Mouse (Mus musculus) limb, embryonic 14.5 days (tissue): ENCODE data around the gene Prnd. TPM values are rescaled to one million over a fixed set of nuclear protein-coding genes. Genes with fewer than 3 reads are reported as not detected.

Source experiments
- ATAC-seq: fragments of 200-750 bp; cut with Nextera tagmentation; 2 replicates; pipeline ENCODE4 v1.8.0; 2017; ENCODE audit warnings: low read depth, moderate number of reproducible peaks, moderate TSS enrichment; ENCODE audit not compliant: low FRiP score
- DNase-seq: peaks from one replicate; pipeline ENCODE4 v3.0.0-alpha.2; 2015; ENCODE audit warnings: low spot score
- H3K27ac ChIP-seq: fragments of 300-500 bp; sonication (generic); replicated peaks from 2 replicates; pipeline ENCODE4 v1.5.1; 2014; ENCODE audit warnings: low read depth, mild to moderate bottlenecking, low read length, moderate library complexity, mixed read lengths
- H3K27me3 ChIP-seq: fragments of 300-500 bp; sonication (generic); 2 replicates; pipeline ENCODE4 v1.6.1; 2014; ENCODE audit warnings: low read length, mixed read lengths; ENCODE audit not compliant: control insufficient read depth, insufficient read depth
- H3K36me3 ChIP-seq: fragments of 300-500 bp; sonication (generic); 2 replicates; pipeline ENCODE4 v1.6.1; 2014; ENCODE audit warnings: mild to moderate bottlenecking, low read length, moderate library complexity, mixed read lengths; ENCODE audit not compliant: control insufficient read depth, insufficient read depth
- H3K4me1 ChIP-seq: fragments of 300-500 bp; sonication (generic); 2 replicates; pipeline ENCODE4 v1.6.1; 2014; ENCODE audit warnings: antibody characterized with exemption, low read length, mixed read lengths; ENCODE audit not compliant: control insufficient read depth, insufficient read depth
- H3K4me2 ChIP-seq: fragments of 300-500 bp; sonication (generic); replicated peaks from 2 replicates; pipeline ENCODE4 v1.6.1; 2014; ENCODE audit warnings: low read depth, mild to moderate bottlenecking, low read length, moderate library complexity; ENCODE audit not compliant: severe bottlenecking
- H3K4me3 ChIP-seq: fragments of 300-500 bp; sonication (generic); replicated peaks from 2 replicates; pipeline ENCODE4 v1.5.1; 2014; ENCODE audit warnings: low read length
- H3K9ac ChIP-seq: fragments of 300-500 bp; sonication (generic); 2 replicates; pipeline ENCODE4 v1.6.1; 2014; ENCODE audit warnings: mild to moderate bottlenecking, low read depth, low read length, moderate library complexity; ENCODE audit not compliant: severe bottlenecking
- H3K9me3 ChIP-seq: fragments of 300-500 bp; sonication (generic); 2 replicates; pipeline ENCODE4 v1.6.1; 2016; ENCODE audit warnings: low read length; ENCODE audit not compliant: control insufficient read depth
- POLR2A ChIP-seq: fragments of 200-500 bp; IDR thresholded peaks from 2 replicates; pipeline ENCODE4 v1.8.0; 2012; ENCODE audit warnings: inconsistent platforms, mild to moderate bottlenecking, moderate library complexity, borderline replicate concordance; ENCODE audit not compliant: insufficient read depth, insufficient read length; ENCODE audit errors: extremely low read depth
- WGBS: fragments of 180-500 bp; shearing (Covaris S2); extraction: QIAGEN DNeasy Blood & Tissue Kit; methylation state at CpG from one replicate; pipeline ENCODE4 v1.1.7; 2014; 5-methylcytosine and 5-hydroxymethylcytosine counted together
- polyA plus RNA-seq, 2 experiments: library from polyadenylated mRNA; depleted of rRNA in 1 of 2; stranded (reverse) in 1 of 2; unstranded in 1 of 2; fragments of >200 nt; fragmentation: Nextera tagmentation in 1 of 2; extraction: Ambion mirVana in 1 of 2; gene quantifications; 2 replicates each; pipeline versions ENCODE4 v1.2.1 to v1.2.3; 2012 to 2014

Gene Prnd
- polyA plus RNA-seq, 2 experiments, result 41.2 to 50.5 TPM

- no peaks in the 10 kb centered on the region for H3K27me3 ChIP-seq
- peaks cover 11% of the 10 kb centered on the region; the same call in 1 of the 2 replicates for H3K36me3 ChIP-seq
- H3K4me1 ChIP-seq, result no peaks in the 10 kb centered on the region
- no peak for TF ChIP-seq POLR2A
- no peak overlapping the region for H3K4me2 ChIP-seq
- 44% methylated on average over 8 of the region's 8 CpGs for WGBS
- H3K4me3 ChIP-seq, result no peak overlapping the region
- ATAC-seq (no peak), DNase-seq (peak; percentile 26)
- no peak overlapping the region for H3K9ac ChIP-seq
- no peak overlapping the region for H3K27ac ChIP-seq
- H3K9me3 ChIP-seq, result no peaks in the 10 kb centered on the region
Measured at GRCm38 (mm10) chr2:131939404-131940111, 11.1 kb upstream of the Prnd start.

- Histone ChIP-seq H3K36me3 (peaks cover 11% of the 10 kb centered on the region; the same call in 1 of the 2 replicates), H3K9me3 (no peaks in the 10 kb centered on the region), H3K4me2 (no peak overlapping the region), H3K27ac (no peak overlapping the region), H3K4me1 (no peaks in the 10 kb centered on the region), H3K27me3 (no peaks in the 10 kb centered on the region), H3K9ac (no peak overlapping the region), H3K4me3 (no peak overlapping the region)
- no peak for ATAC-seq
- 88% methylated on average over 3 of the region's 3 CpGs for WGBS
- TF ChIP-seq POLR2A, result no peak
- DNase-seq, result no peak
Measured at GRCm38 (mm10) chr2:131940506-131940905, 10.2 kb upstream of the Prnd start.

- DNase-seq, result no peak
- no peak for ATAC-seq
- H3K4me2 ChIP-seq, result no peak overlapping the region
- no peaks in the 10 kb centered on the region for H3K27me3 ChIP-seq
- H3K36me3 ChIP-seq, result peaks cover 11% of the 10 kb centered on the region; the same call in 1 of the 2 replicates
- no peaks in the 10 kb centered on the region for H3K4me1 ChIP-seq
- H3K9me3 ChIP-seq, result no peaks in the 10 kb centered on the region
- 55% methylated on average over 6 of the region's 6 CpGs for WGBS
- no peak for TF ChIP-seq POLR2A
- H3K27ac ChIP-seq, result no peak overlapping the region
- no peak overlapping the region for H3K4me3 ChIP-seq
- H3K9ac ChIP-seq, result no peak overlapping the region
Measured at GRCm38 (mm10) chr2:131941501-131941900, 9.2 kb upstream of the Prnd start.

GRCm38 (mm10) chr2:131944370-131944769, 6.3 kb upstream of the Prnd start:
- no peaks in the 10 kb centered on the region for H3K4me1 ChIP-seq
- H3K4me3 ChIP-seq, result no peak overlapping the region
- H3K4me2 ChIP-seq, result no peak overlapping the region
- H3K27me3 ChIP-seq, result no peaks in the 10 kb centered on the region
- DNase-seq (no peak), ATAC-seq (no peak)
- TF ChIP-seq POLR2A, result no peak
- H3K36me3 ChIP-seq, result no peaks in the 10 kb centered on the region
- WGBS, result 50% methylated on average over 1 of the region's 1 CpGs
- H3K27ac ChIP-seq, result no peak overlapping the region
- H3K9me3 ChIP-seq, result no peaks in the 10 kb centered on the region
- no peak overlapping the region for H3K9ac ChIP-seq

- Histone ChIP-seq H3K9me3 (no peaks in the 10 kb centered on the region), H3K27ac (no peak overlapping the region), H3K4me1 (no peaks in the 10 kb centered on the region), H3K27me3 (no peaks in the 10 kb centered on the region), H3K4me3 (no peak overlapping the region), H3K4me2 (no peak overlapping the region), H3K9ac (no peak overlapping the region), H3K36me3 (no peaks in the 10 kb centered on the region)
- no peak for ATAC-seq
- no peak for DNase-seq
- TF ChIP-seq POLR2A, result no peak
- 88% methylated on average over 8 of the region's 8 CpGs for WGBS
Measured at GRCm38 (mm10) chr2:131945225-131945624, 5.4 kb upstream of the Prnd start.
